Mouse (Mus musculus): ENCODE measurements around the gene Blm. TPM values are rescaled to one million over a fixed set of nuclear protein-coding genes. Genes with fewer than 3 reads are reported as not detected.

Gene Blm
- polyA plus RNA-seq, 1 experiment from 2014 or later, result 6.0 TPM

DNA sequence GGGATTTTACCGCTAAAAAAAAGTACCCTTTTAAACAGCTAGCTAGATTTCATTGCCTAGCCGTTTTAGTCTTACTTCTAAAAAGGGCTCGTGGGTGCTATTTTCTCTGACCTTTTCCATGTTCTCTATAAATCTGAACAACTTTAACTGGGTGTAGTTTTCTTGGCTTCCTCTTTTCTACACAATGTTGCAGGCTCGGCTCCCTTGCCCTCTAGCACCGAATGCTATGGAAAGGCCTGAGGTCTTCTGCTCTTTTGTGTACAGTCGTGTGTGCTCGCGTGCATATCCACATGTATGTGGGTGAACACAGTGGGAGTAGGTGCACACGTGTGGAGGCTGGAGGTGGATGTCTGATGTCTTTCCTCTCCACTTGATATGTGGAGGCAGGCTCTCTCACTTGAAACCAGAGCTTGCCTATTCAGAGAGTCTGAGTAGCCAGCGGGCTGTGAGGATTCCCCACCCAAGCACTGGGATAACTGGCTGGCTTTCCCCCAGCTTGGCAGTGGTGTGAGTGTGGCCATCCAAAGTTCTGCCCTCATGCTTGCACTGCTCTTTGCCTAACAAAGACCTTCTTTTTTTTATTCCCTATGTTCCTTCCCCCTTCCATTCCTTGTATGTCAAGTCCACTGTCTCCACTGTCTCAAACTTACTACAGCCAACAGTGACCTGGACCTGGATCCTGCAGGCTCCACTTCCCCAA is 95.0 kb downstream of the Blm start:
- ATAC-seq (no peak), DNase-seq (ENCODE audit: low read depth, low spot score) (no peak)
- no peak for TF ChIP-seq CTCF (IDR thresholded peaks at IDR 0.05)
- ChIA-PET CTCF (interaction anchor here (1.3 kb wide), 1 partner anchor 33 kb away, joined by 3 read pairs; no protein-coding TSS in a partner anchor), POLR2A (interaction anchor here (0.6 to 1.1 kb wide), 2 partner anchors 37 to 249 kb away, joined by 3 read pairs; no protein-coding TSS in a partner anchor)
- in situ Hi-C loops (cut with MboI; ENCODE audit: low pct_unique_long_range_greater_than_20kb), result no loop called here
- no peaks in the 10 kb centered on the region for H3K27me3 ChIP-seq

DNA sequence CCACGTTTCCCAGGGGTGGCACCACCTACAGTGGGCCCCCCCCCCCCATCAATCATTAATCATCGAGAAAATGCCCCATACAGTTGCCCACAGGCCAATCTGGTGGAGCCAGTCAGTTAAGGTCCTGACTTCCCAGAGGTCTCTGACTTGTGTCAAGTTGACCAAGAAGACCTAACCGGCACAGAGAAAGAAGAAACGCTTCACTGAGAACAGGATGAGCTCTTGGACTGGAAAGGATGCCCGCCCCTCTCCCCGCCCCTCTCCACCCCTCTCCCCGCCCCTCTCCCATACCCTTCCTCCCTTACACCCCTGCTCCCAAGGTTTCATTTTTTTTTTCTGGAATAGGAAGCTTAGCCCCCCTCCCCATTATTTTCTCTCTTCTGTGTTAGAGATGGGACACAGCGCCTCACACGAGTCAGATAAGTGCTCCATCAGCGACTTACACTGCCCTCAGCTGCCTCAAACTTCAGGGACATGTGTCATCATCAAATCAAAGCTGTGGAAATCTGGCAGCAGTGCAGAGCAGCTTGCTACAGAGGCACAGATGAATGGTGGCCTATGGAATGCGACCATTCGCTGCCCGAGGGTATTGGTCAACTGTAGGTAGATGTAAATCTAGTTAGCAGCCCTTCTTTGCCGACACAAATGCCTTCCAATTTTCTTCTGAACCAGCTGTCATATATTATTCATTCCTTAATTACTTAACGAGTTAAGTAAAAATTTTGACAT is 95.7 kb downstream of the Blm start:
- DNase-seq (ENCODE audit: low read depth, low spot score) (no peak), ATAC-seq (no peak)
- no peak for TF ChIP-seq CTCF (IDR thresholded peaks at IDR 0.05)
- ChIA-PET CTCF (no interaction called here), POLR2A (interaction anchor here (1.1 kb wide), 1 partner anchor 36 kb away, joined by 3 read pairs; no protein-coding TSS in a partner anchor)
- H3K27me3 ChIP-seq, result no peaks in the 10 kb centered on the region
- in situ Hi-C loops (cut with MboI; ENCODE audit: low pct_unique_long_range_greater_than_20kb), result no loop called here

DNA sequence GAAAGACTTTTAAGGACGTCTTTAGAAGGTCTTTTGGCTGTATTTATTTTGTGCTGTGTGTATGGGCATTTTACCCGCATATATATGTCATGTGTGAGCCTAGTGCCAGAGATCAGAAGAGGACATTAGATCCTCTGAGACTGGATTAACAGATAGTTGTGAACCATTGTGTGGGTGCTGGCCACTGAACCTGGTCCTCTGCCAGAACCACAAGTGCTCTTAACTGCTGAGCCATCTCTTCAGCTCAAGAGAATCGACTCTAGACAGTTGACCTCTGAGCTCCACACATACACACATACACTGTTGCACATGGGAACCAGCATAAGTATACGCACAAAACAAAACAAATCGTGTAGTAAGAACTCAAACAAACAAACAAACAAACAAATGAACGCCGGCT is 98.3 kb downstream of the Blm start:
- POLR2A ChIA-PET, result no interaction called here
- no peak for TF ChIP-seq CTCF (IDR thresholded peaks at IDR 0.05)
- in situ Hi-C loops (cut with MboI; ENCODE audit: low pct_unique_long_range_greater_than_20kb), result no loop called here

DNA sequence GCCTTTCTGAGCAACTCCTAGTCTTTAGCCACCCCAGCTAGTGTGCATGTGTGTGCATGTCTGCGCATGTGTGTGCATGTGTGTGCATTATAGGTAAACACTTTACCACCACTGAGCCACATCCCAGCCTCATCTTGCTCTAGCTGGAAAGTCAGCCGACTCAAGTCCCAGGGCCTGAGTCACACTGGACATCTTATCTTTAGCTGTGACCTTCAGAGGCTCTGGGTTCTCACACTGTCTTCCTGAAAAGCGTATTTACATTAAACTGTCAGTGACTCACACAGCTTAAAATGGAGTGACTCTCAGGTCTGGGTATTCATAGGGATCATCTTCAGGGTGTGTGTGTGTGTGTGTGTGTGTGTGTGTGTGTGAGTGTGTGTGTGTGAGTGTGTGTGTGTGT is 99.3 kb downstream of the Blm start:
- ChIA-PET POLR2A (interaction anchor here (1.0 kb wide), 1 partner anchor 9 kb away, joined by 3 read pairs; no protein-coding TSS in a partner anchor), CTCF (no interaction called here)
- H3K27me3 ChIP-seq, result no peaks in the 10 kb centered on the region
- DNase-seq (ENCODE audit: low read depth, low spot score) (peak; percentile 31), ATAC-seq (no peak)
- TF ChIP-seq CTCF (IDR thresholded peaks at IDR 0.05), result no peak
- in situ Hi-C loops (cut with MboI; ENCODE audit: low pct_unique_long_range_greater_than_20kb), result no loop called here

More for the DNA sequence above, 98.3 kb downstream of the Blm start:
- no peaks in the 10 kb centered on the region for H3K27me3 ChIP-seq
- CTCF ChIA-PET, result no interaction called here
- no peak for ATAC-seq
- no peak for DNase-seq (ENCODE audit: low read depth, low spot score)

DNA sequence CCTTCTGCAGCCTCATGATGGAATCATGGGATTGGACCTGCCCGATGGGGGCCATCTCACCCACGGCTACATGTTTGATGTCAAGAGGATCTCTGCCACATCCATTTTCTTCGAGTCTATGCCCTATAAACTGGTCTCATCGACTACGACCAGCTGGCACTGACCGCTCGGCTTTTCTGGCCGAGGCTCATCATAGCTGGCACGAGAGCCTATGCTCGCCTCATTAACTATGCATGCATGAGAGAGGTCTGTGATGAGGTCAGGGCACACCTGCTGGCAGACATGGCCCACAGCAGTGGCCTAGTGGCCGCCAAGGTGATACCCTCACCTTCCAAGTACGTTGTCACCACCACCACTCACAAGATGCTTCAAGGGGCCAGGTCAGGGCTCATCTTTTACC is 105.3 kb downstream of the Blm start:
- ATAC-seq, result no peak

DNA sequence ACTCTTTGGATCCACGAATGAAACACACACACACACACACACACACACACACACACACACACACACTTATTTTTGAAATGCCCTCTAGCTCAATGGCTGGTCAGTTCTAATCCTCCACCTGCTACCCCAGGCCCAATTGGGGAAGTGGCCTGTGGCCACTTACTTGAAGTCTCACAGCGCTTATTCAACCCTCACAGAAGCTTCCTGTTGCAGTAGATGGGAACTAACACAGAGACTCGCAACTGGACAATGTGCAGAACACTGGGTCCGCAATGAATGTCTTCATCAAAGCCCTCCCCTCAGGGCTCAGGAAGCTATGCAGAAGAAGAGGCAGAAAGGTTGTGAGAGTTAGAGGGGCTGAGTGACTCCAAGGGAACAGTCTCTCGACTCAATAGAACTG is 107.2 kb downstream of the Blm start:
- H3K27me3 ChIP-seq, result no peaks in the 10 kb centered on the region
- TF ChIP-seq CTCF (IDR thresholded peaks at IDR 0.05), result no peak
- ATAC-seq (no peak), DNase-seq (ENCODE audit: low read depth, low spot score) (no peak)
- POLR2A ChIA-PET, result interaction anchor here (0.6 kb wide), 1 partner anchor 123 kb away, joined by 3 read pairs; no protein-coding TSS in a partner anchor
- in situ Hi-C loops (cut with MboI; ENCODE audit: low pct_unique_long_range_greater_than_20kb), result no loop called here
- CTCF ChIA-PET, result interaction anchor here (1.2 to 1.7 kb wide), 2 partner anchors 9 to 18 kb away, joined by 3 to 4 read pairs; no protein-coding TSS in a partner anchor

More for the DNA sequence above, 105.3 kb downstream of the Blm start:
- DNase-seq (ENCODE audit: low read depth, low spot score), result no peak
- TF ChIP-seq CTCF (IDR thresholded peaks at IDR 0.05), result no peak
- CTCF ChIA-PET, result no interaction called here
- in situ Hi-C loops (cut with MboI; ENCODE audit: low pct_unique_long_range_greater_than_20kb), result no loop called here
- no peaks in the 10 kb centered on the region for H3K27me3 ChIP-seq
- POLR2A ChIA-PET, result no interaction called here

DNA sequence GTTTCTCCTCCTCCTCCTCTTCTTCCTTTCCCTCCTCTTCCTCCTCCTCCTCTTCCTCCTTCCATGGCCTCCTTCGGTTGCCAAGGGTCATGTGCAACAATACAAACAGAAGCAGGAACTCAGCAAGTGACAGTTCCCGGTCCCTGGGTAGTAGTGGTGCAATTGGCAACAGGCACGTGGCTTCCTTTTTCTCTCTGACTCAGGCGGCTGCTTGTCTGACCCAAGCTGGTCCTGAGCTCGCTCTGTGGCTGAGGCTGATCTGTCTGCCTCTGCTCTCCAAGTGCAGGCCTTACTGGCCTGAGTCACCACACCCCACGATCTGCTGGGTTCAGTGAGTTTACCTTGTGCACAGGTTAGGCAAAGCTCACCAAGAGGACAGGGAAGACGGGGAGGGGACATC is 108.6 kb downstream of the Blm start:
- in situ Hi-C loops (cut with MboI; ENCODE audit: low pct_unique_long_range_greater_than_20kb), result no loop called here
- TF ChIP-seq CTCF (IDR thresholded peaks at IDR 0.05), result no peak
- ATAC-seq (no peak), DNase-seq (ENCODE audit: low read depth, low spot score) (no peak)
- ChIA-PET POLR2A (interaction anchor here (0.9 kb wide), 1 partner anchor 9 kb away, joined by 3 read pairs; no protein-coding TSS in a partner anchor), CTCF (interaction anchor here (1.7 kb wide), 1 partner anchor 20 kb away, joined by 4 read pairs; no protein-coding TSS in a partner anchor)
- no peaks in the 10 kb centered on the region for H3K27me3 ChIP-seq

DNA sequence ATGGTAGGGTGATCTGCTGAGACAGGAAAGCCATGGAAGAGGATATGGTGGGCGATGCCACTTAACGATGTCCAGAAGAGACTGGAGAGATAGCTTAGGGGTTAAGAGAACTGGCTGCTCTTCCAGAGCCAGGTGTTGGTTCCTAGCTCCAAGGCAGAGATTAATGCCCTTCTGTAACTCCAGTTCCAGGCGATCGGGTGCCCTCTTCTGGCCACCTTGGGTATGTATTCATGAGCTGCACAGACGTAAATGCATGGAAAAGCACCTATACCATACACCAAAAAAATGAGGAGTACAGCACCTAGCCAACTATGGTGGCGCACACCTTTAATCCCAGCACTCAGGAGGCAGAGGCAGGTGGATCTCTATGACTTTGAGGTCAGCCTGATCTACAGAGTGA is 110.2 kb downstream of the Blm start:
- in situ Hi-C loops (cut with MboI; ENCODE audit: low pct_unique_long_range_greater_than_20kb), result no loop called here
- no peak for ATAC-seq
- ChIA-PET CTCF (interaction anchor here (1.1 kb wide), 1 partner anchor 21 kb away, joined by 3 read pairs; no protein-coding TSS in a partner anchor), POLR2A (no interaction called here)
- H3K27me3 ChIP-seq, result no peaks in the 10 kb centered on the region
- TF ChIP-seq CTCF (IDR thresholded peaks at IDR 0.05), result no peak
- no peak for DNase-seq (ENCODE audit: low read depth, low spot score)

DNA sequence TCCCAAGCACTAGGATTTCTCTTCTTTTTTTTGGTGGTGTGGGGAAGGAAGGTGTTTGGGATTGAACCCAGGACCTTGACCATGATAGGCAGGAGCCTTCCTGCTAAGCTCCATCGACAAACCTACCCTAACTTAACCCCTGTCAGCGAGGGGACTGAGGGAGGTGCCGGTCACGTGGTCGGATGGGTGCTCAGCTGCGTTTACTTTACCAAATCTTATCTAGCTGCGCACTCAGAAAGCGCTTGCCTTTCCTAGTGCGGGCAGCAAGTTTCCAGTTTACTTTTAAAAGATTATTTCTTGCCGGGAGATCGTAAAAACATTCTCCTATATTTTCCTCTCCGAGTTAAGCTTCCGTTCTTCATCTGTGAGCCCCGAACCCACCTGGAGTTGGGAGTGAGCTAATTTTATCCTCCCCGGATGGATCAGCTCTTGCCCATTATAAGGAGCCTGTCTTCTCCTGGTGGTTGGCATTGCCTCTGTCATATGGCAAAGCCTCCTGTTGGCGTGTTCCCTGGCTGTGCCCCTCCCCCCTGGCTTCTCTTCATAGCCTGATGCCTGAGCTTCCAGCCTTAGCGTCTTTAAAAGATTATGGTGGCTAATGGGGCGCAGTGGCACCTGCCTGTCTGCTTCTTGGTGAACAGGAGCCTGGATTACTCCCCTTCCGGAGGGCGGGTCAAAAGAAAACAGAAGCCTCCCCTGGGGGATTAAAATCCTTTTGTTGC is 112.0 kb downstream of the Blm start:
- H3K27me3 ChIP-seq, result no peaks in the 10 kb centered on the region
- no peak for TF ChIP-seq CTCF (IDR thresholded peaks at IDR 0.05)
- DNase-seq (ENCODE audit: low read depth, low spot score), result no peak
- ATAC-seq, result no peak
- CTCF ChIA-PET, result interaction anchor here (1.0 to 1.3 kb wide), 2 partner anchors 10 to 37 kb away, joined by 3 read pairs; no protein-coding TSS in a partner anchor
- POLR2A ChIA-PET, result no interaction called here
- in situ Hi-C loops (cut with MboI; ENCODE audit: low pct_unique_long_range_greater_than_20kb), result no loop called here

DNA sequence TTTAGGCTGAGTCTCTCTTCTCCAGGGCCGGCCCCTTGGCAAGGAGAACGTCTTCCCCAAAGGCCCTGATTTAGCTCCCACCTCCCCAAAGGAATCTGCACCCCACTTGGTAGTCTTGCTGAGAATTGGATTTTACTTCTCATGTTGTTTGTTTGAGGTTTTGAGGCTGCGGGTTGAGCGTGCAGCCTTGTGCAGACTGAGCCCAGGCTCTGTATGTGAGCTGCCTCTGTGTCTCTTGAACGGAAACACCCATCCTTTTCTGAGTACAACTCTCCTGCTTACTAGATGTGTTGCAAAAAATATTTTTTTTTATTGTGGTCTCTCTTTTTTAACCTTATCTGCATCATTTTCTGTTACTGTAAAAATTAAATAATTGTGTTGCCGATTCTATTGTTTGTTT is 113.3 kb downstream of the Blm start:
- DNase-seq (ENCODE audit: low read depth, low spot score) (no peak), ATAC-seq (no peak)
- no peak for TF ChIP-seq CTCF (IDR thresholded peaks at IDR 0.05)
- CTCF ChIA-PET, result interaction anchor here (1.5 kb wide), 1 partner anchor 9 kb away, joined by 3 read pairs; no protein-coding TSS in a partner anchor
- POLR2A ChIA-PET, result no interaction called here
- H3K27me3 ChIP-seq, result no peaks in the 10 kb centered on the region
- in situ Hi-C loops (cut with MboI; ENCODE audit: low pct_unique_long_range_greater_than_20kb), result no loop called here

Measured in Patski (cell line).